Mouse (Mus musculus) spleen, postnatal 10 days (tissue): ENCODE results near the gene Sart3.
"Not testable (repeated sequence)": the region's sequence is repeated elsewhere in the genome, so short reads cannot be mapped to it uniquely, and the experiment has no call there.

ENCODE experiments used
- DNase-seq, 2 experiments: peaks; one replicate each; pipeline ENCODE4 v3.0.0; 2021 to 2022; ENCODE audit warnings: low spot score in 2 of 2

Gene Sart3

GRCm38 (mm10) chr5:113772450-113772895, at the start of gene Sart3, which contains the start of gene Iscu:
TSS of gene Sart3 (minus strand) at chr5:113772510.
TSS of gene Iscu (plus strand) at chr5:113772748.
- DNase-seq, result peak; percentile 93 to 97

GRCm38 (mm10) chr5:113818572-113818971, 46.3 kb upstream of the Sart3 start:
- DNase-seq, result no peak

GRCm38 (mm10) chr5:113815638-113816152, 43.4 kb upstream of the Sart3 start:
- DNase-seq, result peak; percentile 65 to 90

- DNase-seq, result no peak
Observed at GRCm38 (mm10) chr5:113815041-113815389, 42.7 kb upstream of the Sart3 start.

- DNase-seq, result no peak
Observed at GRCm38 (mm10) chr5:113814111-113815040, 42.1 kb upstream of the Sart3 start.

GRCm38 (mm10) chr5:113813608-113814007, 41.3 kb upstream of the Sart3 start:
- peak in 1 of 2 experiments; percentile 72 for DNase-seq

- no peak for DNase-seq
Observed at GRCm38 (mm10) chr5:113812638-113813037, 40.3 kb upstream of the Sart3 start.

- DNase-seq, result not testable (repeated sequence)
Observed at GRCm38 (mm10) chr5:113811824-113812420, 39.6 kb upstream of the Sart3 start.

GRCm38 (mm10) chr5:113810111-113810510, 37.8 kb upstream of the Sart3 start:
- no peak for DNase-seq

GRCm38 (mm10) chr5:113808177-113808576, 35.9 kb upstream of the Sart3 start:
- DNase-seq, result no peak

- no peak for DNase-seq
Observed at GRCm38 (mm10) chr5:113807712-113808111, 35.4 kb upstream of the Sart3 start.

- no peak for DNase-seq
Observed at GRCm38 (mm10) chr5:113806414-113806813, 34.1 kb upstream of the Sart3 start.

- DNase-seq, result no peak
Observed at GRCm38 (mm10) chr5:113805301-113805700, 33.0 kb upstream of the Sart3 start.

- no peak for DNase-seq
Observed at GRCm38 (mm10) chr5:113804395-113804966, 32.2 kb upstream of the Sart3 start.

GRCm38 (mm10) chr5:113800280-113800679, 28.0 kb upstream of the Sart3 start, which contains the start of gene Tmem119:
TSS of gene Tmem119 (minus strand) at chr5:113800516.
- DNase-seq, result no peak

GRCm38 (mm10) chr5:113799691-113800090, 27.4 kb upstream of the Sart3 start:
- no peak for DNase-seq

- no peak for DNase-seq
Observed at GRCm38 (mm10) chr5:113798525-113798924, 26.2 kb upstream of the Sart3 start.

GRCm38 (mm10) chr5:113797149-113797882, 25.0 kb upstream of the Sart3 start:
- DNase-seq, result no peak

- DNase-seq, result no peak
Observed at GRCm38 (mm10) chr5:113796401-113797148, 24.3 kb upstream of the Sart3 start.

GRCm38 (mm10) chr5:113791197-113792095, 19.1 kb upstream of the Sart3 start:
- DNase-seq, result no peak
